Mouse (Mus musculus) liver, embryonic 14.5 days (tissue): ENCODE data around the gene Dkk3. TPM values are rescaled to one million over a fixed set of nuclear protein-coding genes. Genes with fewer than 3 reads are reported as not detected.

Experiments
- ATAC-seq: fragments of 200-750 bp; cut with Nextera tagmentation; 2 replicates; pipeline ENCODE4 v1.8.0; 2017; ENCODE audit warnings: moderate number of reproducible peaks, mild to moderate bottlenecking, moderate library complexity; ENCODE audit not compliant: insufficient read depth
- DNase-seq, 3 experiments: peaks; one replicate each; pipeline ENCODE4 v3.0.0-alpha.2; 2012 to 2013; ENCODE audit warnings: low read depth in 3 of 3, low spot score in 3 of 3
- H3K27ac ChIP-seq: fragments of 300-500 bp; sonication (generic); 2 replicates; pipeline ENCODE4 v1.5.1; 2014; ENCODE audit warnings: moderate library complexity, mild to moderate bottlenecking, control low read depth, inconsistent platforms
- H3K27me3 ChIP-seq: fragments of 300-500 bp; sonication (generic); 2 replicates; pipeline ENCODE4 v1.6.1; 2014; ENCODE audit warnings: mild to moderate bottlenecking, low read length, moderate library complexity; ENCODE audit not compliant: control insufficient read depth, insufficient read depth
- H3K36me3 ChIP-seq: fragments of 300-500 bp; sonication (generic); replicated peaks from 2 replicates; pipeline ENCODE4 v1.6.1; 2014; ENCODE audit warnings: low read depth; ENCODE audit not compliant: control insufficient read depth, insufficient read depth
- H3K4me1 ChIP-seq, 2 experiments: fragments of 200-500 bp in 1 of 2; fragments of 300-500 bp in 1 of 2; sonication (generic) in 1 of 2; replicated peaks; 2 replicates each; pipeline ENCODE4 v1.6.1; 2012 to 2014; ENCODE audit warnings: antibody characterized with exemption in 1 of 2, inconsistent platforms in 1 of 2, low read length in 1 of 2; ENCODE audit not compliant: control insufficient read depth in 2 of 2, insufficient read depth in 2 of 2
- H3K4me2 ChIP-seq: fragments of 300-500 bp; sonication (generic); 2 replicates; pipeline ENCODE4 v1.6.1; 2014; ENCODE audit warnings: low read depth, mild to moderate bottlenecking, control low read depth, moderate library complexity
- H3K4me3 ChIP-seq, 2 experiments: fragments of 200-500 bp in 1 of 2; fragments of 300-500 bp in 1 of 2; sonication (generic) in 1 of 2; 2 replicates each; pipeline ENCODE4 v1.5.1; 2012 to 2014; ENCODE audit warnings: low read depth in 2 of 2, low read length in 2 of 2, mild to moderate bottlenecking in 2 of 2, control low read depth in 1 of 2, inconsistent platforms in 1 of 2, moderate library complexity in 1 of 2; ENCODE audit not compliant: insufficient read depth in 1 of 2
- H3K9ac ChIP-seq: fragments of 300-500 bp; sonication (generic); replicated peaks from 2 replicates; pipeline ENCODE4 v1.6.1; 2014; ENCODE audit warnings: mild to moderate bottlenecking, control low read depth, moderate library complexity
- H3K9me3 ChIP-seq: fragments of 300-500 bp; sonication (generic); 2 replicates; pipeline ENCODE4 v1.6.1; 2016; ENCODE audit warnings: low read length, mixed read lengths; ENCODE audit not compliant: control insufficient read depth
- CTCF ChIP-seq: IDR thresholded peaks from 2 replicates; pipeline ENCODE4 v1.5.1; 2016; ENCODE audit warnings: antibody characterized with exemption, low read depth, control low read depth
- EP300 ChIP-seq: IDR thresholded peaks from 2 replicates; pipeline ENCODE4 v1.6.1; 2016; ENCODE audit warnings: antibody characterized with exemption, low read depth
- WGBS: fragments of 180-500 bp; shearing (Covaris S2); extraction: QIAGEN DNeasy Blood & Tissue Kit; methylation state at CpG from one replicate; pipeline ENCODE4 v1.1.7; 2014; ENCODE audit not compliant: insufficient replicate concordance; 5-methylcytosine and 5-hydroxymethylcytosine counted together
- polyA plus RNA-seq, 2 experiments: library from polyadenylated mRNA; depleted of rRNA in 1 of 2; stranded (reverse) in 1 of 2; unstranded in 1 of 2; fragments of >200 nt; fragmentation: Nextera tagmentation in 1 of 2; extraction: Ambion mirVana in 1 of 2; gene quantifications; 2 replicates each; pipeline versions ENCODE4 v1.2.1 to v1.2.3; 2012 to 2014

Gene Dkk3
- polyA plus RNA-seq (2012; rRNA removed) (1.1 and 1.5 TPM in 2 replicates), polyA plus RNA-seq (2014; fragmentation: Nextera tagmentation; extraction: Ambion mirVana) (2.3 and 2.4 TPM in 2 replicates)

DNA sequence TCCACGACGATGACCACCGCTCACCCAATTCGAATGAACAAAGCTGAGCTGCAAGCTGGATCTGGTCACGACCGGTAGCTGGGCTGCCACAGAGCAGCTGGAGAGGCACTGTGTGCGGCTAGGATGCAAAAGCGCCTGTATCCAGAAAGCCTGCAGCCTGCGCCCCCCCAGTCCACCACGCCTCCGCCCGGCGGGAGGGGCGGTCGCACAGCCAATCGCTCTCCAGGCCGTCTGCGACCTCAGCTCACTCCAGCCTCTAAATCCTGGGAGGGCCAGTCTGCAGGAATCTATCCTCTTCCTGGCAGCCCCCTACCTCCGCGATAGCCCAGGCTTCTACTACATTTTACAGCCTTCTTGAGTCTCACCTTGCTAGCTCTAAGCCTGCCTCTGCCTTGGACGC, at the start of gene Dkk3:
Gene Dkk3, minus strand, starts transcription at position 116 of the 400 bp plus-strand sequence.
- ATAC-seq (peak; percentile 6; the same call in 1 of the 2 replicates), DNase-seq (no peak)
- Histone ChIP-seq H3K27me3 (peaks cover 14% of the 10 kb centered on the region), H3K4me1 (peaks cover 0 to 2% of the 10 kb centered on the region in 2 experiments; a peak in 1 of 4 replicates), H3K9ac (no peak within 1 kb of the TSS), H3K27ac (no peak within 1 kb of the TSS), H3K4me3 (peak within 1 kb of the TSS; percentile 8 to 40), H3K9me3 (no peaks in the 10 kb centered on the region), H3K4me2 (peak within 1 kb of the TSS; percentile 43), H3K36me3 (no peaks in the 10 kb centered on the region)
- TF ChIP-seq CTCF, result no peak
- TF ChIP-seq EP300, result no peak
- WGBS, result 6% methylated on average over 21 of the region's 21 CpGs

DNA sequence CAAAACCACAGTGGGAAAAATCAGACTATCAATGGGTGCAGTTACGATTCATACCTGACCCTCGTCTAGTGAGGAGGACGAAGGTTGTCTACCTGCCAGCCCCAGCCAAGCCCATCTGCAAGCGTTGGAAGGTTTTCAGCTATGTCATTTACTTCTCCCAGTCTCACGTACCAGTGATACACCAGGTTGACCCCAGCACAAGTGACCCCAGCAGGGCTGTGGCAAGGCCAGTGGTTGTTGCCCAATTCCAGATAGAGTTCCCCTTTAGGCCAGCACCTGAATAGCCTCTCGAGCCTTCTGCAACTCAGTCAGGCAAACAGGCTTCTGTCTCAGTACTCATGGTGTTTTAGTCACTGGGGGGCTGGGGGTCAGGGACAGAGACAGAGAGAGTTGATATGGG, 48.9 kb upstream of the Dkk3 start:
- no peaks in the 10 kb centered on the region for H3K9me3 ChIP-seq
- no peaks in the 10 kb centered on the region for H3K36me3 ChIP-seq
- no peak overlapping the region for H3K4me3 ChIP-seq
- 65% methylated on average over 6 of the region's 6 CpGs for WGBS
- no peak for ATAC-seq
- no peaks in the 10 kb centered on the region for H3K27me3 ChIP-seq
- H3K27ac ChIP-seq, result no peak overlapping the region
- TF ChIP-seq CTCF, result no peak
- peaks cover 0 to 10% of the 10 kb centered on the region in 2 experiments; a peak in 3 of 4 replicates for H3K4me1 ChIP-seq
- no peak overlapping the region for H3K9ac ChIP-seq
- DNase-seq, result no peak
- H3K4me2 ChIP-seq, result no peak overlapping the region

DNA sequence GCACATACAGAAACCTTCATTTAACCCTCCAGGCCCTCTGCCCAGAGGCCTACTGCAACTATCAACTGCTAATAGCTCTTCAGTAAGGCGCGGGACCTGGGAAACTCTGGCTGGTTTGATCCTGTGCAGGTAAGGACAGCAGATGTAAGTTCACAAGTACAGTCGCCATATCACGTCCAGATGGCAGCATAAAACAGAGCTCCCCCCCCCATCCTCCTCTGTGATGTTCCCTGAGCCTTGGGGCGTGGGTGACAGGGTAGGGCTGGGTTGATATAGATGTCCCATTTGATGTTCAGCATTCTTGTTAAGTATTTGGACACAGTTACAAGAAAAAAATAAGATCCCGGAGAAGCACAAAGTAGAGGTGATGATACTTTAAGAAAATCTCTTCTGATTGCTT, 46.7 kb upstream of the Dkk3 start:
- no peak for ATAC-seq

DNA sequence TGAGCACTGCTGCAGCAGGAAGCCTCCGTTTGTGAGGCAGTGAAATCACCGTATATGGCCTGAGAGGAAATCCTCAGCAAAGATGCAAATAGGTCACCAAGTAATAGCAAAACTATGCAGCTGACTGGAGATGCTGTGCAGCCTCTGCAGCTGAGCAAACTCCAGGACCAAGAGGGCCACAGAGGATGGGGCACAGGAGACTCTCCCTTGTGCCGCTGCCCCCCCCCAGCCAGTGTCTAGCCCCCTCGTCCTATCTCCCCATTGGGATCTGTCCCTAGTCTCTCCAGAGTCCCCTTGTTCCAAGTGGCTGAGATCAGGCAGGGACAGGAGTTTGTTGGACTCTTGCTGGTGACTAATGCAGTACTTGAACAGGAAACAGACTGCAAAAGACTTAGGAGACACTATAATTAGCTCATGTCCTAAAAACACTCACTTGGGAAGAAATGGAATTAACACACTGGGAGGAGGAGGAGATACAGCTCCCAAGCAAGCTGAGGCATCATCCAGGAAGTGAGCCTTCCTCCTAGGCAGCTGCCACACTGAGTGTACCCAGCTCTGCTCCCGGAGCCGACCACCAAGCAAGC, 45.6 kb upstream of the Dkk3 start:
- Histone ChIP-seq H3K9ac (no peak overlapping the region), H3K27ac (no peak overlapping the region), H3K4me1 (peaks cover 0 to 11% of the 10 kb centered on the region in 2 experiments; a peak in 3 of 4 replicates), H3K4me2 (no peak overlapping the region), H3K27me3 (no peaks in the 10 kb centered on the region), H3K4me3 (no peak overlapping the region), H3K36me3 (no peaks in the 10 kb centered on the region), H3K9me3 (no peaks in the 10 kb centered on the region)
- ATAC-seq (no peak), DNase-seq (no peak)
- 27% methylated on average over 6 of the region's 6 CpGs for WGBS
- TF ChIP-seq EP300, result no peak
- no peak for TF ChIP-seq CTCF

More for the DNA sequence above, 46.7 kb upstream of the Dkk3 start:
- H3K4me1 ChIP-seq, result peaks cover 0 to 11% of the 10 kb centered on the region in 2 experiments; a peak in 3 of 4 replicates
- no peaks in the 10 kb centered on the region for H3K9me3 ChIP-seq
- no peaks in the 10 kb centered on the region for H3K27me3 ChIP-seq
- H3K27ac ChIP-seq, result no peak overlapping the region
- DNase-seq, result no peak
- no peak overlapping the region for H3K4me2 ChIP-seq
- 66% methylated on average over 6 of the region's 6 CpGs for WGBS
- no peak overlapping the region for H3K9ac ChIP-seq
- H3K36me3 ChIP-seq, result no peaks in the 10 kb centered on the region
- no peak for TF ChIP-seq EP300
- no peak for TF ChIP-seq CTCF
- no peak overlapping the region for H3K4me3 ChIP-seq

DNA sequence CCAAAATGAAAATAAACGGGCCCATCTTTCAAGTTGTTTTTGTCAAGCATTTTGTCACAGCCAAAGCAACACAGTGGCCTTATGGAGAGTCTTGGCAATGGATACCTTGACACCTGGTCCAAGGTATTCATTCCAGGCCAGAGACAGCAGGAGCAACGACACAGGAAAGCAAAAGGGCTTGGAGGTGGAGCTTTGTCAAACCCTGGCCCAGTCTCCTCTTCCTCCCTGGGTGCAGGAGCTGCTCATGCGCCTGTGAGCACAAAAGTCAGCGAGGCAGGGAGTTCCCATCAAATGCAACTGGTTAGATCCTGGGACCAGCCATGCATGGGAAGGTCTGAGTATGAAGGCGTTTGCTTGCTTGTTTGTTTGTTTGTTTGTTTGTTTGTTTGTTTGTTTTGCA, 45.1 kb upstream of the Dkk3 start:
- Histone ChIP-seq H3K27ac (no peak overlapping the region), H3K4me1 (peaks cover 0 to 11% of the 10 kb centered on the region in 2 experiments; a peak in 3 of 4 replicates), H3K36me3 (no peaks in the 10 kb centered on the region), H3K9ac (no peak overlapping the region), H3K27me3 (no peaks in the 10 kb centered on the region), H3K4me3 (no peak overlapping the region), H3K4me2 (no peak overlapping the region), H3K9me3 (no peaks in the 10 kb centered on the region)
- no peak for ATAC-seq
- no peak for DNase-seq
- TF ChIP-seq EP300, result no peak
- no peak for TF ChIP-seq CTCF
- 38% methylated on average over 5 of the region's 5 CpGs for whole genome bisulfite sequencing
